Mouse (Mus musculus): ENCODE results near the gene Usp19.

GRCm38 (mm10) chr9:108461675-108462074 is 28.7 kb upstream of the Usp19 start:
- TF ChIP-seq POLR2A (IDR thresholded peaks at IDR 0.05; ENCODE audit: low read depth, low read length) (no peak), CTCF (IDR thresholded peaks at IDR 0.05; ENCODE audit: borderline replicate concordance, insufficient read depth, low read length) (no peak)
